Mouse (Mus musculus) embryonic facial prominence, embryonic 12.5 days (tissue): Measurements from ENCODE around the gene Tmf1. TPM values are rescaled to one million over a fixed set of nuclear protein-coding genes. Genes with fewer than 3 reads are reported as not detected.

ENCODE experiments used
- polyA plus RNA-seq: library from polyadenylated mRNA; unstranded; fragments of >200 nt; fragmentation: Nextera tagmentation; extraction: Ambion mirVana; gene quantifications from 2 replicates; pipeline ENCODE4 v1.2.1, GENCODE M21; 2016

The Tmf1 gene
- polyA plus RNA-seq, 1 experiment from 2014 or later: 35.7 TPM

Other genes starting within 250 kb of the Tmf1 start
- 1.3 and 2.1 TPM in 2 replicates for gene Fam19a4, start 118.7 kb downstream of the Tmf1 start, polyA plus RNA-seq
- gene Eogt, start 29.9 kb downstream of the Tmf1 start, polyA plus RNA-seq: 9.5 and 10.0 TPM in 2 replicates
- gene Uba3, start 26.5 kb upstream of the Tmf1 start, polyA plus RNA-seq: 97.0 and 97.8 TPM in 2 replicates
- 56.4 and 57.2 TPM in 2 replicates for gene Arl6ip5, start 31.6 kb upstream of the Tmf1 start, polyA plus RNA-seq
- gene Lmod3, start 73.6 kb upstream of the Tmf1 start, polyA plus RNA-seq: 2.4 and 3.7 TPM in 2 replicates